Mouse (Mus musculus): ENCODE results near the gene Ptpn12. TPM values are rescaled to one million over a fixed set of nuclear protein-coding genes. Genes with fewer than 3 reads are reported as not detected.
A peak's percentile ranks its signal among the peaks of the same experiment; 100 is the strongest.

The Ptpn12 gene
- polyA plus RNA-seq, 1 experiment: 12.5 TPM

DNA sequence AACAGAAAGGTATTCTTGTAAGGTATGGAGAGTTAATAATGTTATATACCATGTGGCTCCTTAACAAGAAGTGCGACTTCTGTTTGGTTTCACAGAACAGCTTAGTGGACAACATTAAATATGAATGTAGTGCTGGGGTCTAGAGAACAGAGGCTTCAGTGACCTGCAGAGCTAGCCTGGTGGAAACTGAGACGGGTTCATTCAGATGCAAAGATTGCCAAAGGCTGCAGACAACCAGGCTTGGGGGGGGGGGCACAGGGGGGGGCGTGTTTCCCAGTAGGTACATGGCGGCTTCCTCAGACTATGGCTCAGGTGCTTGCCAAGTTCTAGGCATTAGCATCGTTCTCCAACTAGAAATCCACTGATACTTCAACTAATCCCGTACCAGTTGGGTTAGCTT lies 91.3 kb downstream of the Ptpn12 start:
- TF ChIP-seq POLR2A (IDR thresholded peaks at IDR 0.05; ENCODE audit: control insufficient read depth, low read depth, low read length): no peak
- TF ChIP-seq CTCF (IDR thresholded peaks at IDR 0.05; ENCODE audit: control insufficient read depth, insufficient read depth, insufficient replicate concordance, low read depth, low read length): no peak
- no peak overlapping the region for H3K4me3 ChIP-seq (ENCODE audit: control insufficient read depth, low read depth, low read length)
- H3K27me3 ChIP-seq (ENCODE audit: control insufficient read depth, insufficient read depth, low read length): no peaks in the 10 kb centered on the region
- peaks cover 4% of the 10 kb centered on the region for H3K4me1 ChIP-seq (ENCODE audit: control insufficient read depth, insufficient read depth, low read length)
- no peaks in the 10 kb centered on the region for H3K36me3 ChIP-seq (ENCODE audit: control insufficient read depth, insufficient read depth, low read length)
- no peak overlapping the region for H3K27ac ChIP-seq (ENCODE audit: control insufficient read depth, insufficient read depth, low read depth, low read length)

DNA sequence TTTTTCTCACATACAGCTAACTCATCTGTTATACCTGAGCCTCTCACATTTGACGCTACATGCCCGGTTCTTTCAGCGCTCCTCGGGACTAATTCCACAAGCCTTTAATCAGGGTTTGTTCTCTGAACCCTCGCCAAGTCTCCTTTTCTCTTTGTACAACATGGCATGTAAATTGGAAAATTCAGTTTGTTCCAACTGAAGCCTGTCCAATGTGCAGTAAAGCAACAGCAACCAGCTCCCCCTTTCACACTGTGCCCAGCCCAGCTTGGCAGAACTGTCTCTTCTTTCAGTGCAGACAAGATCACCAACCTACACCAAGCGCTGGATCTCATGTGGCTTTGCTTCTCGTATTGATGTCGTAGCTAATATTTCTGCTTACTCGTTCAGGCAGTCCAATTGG lies 92.4 kb downstream of the Ptpn12 start:
- peaks cover 4% of the 10 kb centered on the region for H3K4me1 ChIP-seq (ENCODE audit: control insufficient read depth, insufficient read depth, low read length)
- H3K4me3 ChIP-seq (ENCODE audit: control insufficient read depth, low read depth, low read length): no peak overlapping the region
- H3K36me3 ChIP-seq (ENCODE audit: control insufficient read depth, insufficient read depth, low read length): no peaks in the 10 kb centered on the region
- TF ChIP-seq CTCF (IDR thresholded peaks at IDR 0.05; ENCODE audit: control insufficient read depth, insufficient read depth, insufficient replicate concordance, low read depth, low read length) (no peak), POLR2A (IDR thresholded peaks at IDR 0.05; ENCODE audit: control insufficient read depth, low read depth, low read length) (no peak)
- no peaks in the 10 kb centered on the region for H3K27me3 ChIP-seq (ENCODE audit: control insufficient read depth, insufficient read depth, low read length)
- H3K27ac ChIP-seq (ENCODE audit: control insufficient read depth, insufficient read depth, low read depth, low read length): no peak overlapping the region

DNA sequence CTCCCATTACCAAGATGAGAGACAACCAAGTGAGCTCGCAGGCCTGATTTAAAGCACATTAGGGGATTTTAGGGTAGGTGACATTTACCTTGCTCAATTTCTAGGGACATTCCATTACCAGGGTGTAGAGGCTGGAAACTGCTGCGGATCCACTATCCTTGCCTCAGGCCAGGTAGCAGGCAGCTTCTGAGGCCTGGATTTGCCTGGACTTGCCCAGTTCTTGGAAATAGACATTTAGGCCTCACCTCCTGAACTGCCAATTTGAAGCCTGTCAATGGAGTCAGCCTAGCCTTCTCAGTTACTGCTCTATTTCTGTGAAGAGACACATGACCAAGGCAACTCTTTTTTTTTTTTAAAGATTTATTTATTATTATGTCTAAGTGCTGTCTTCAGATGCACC lies 94.8 kb downstream of the Ptpn12 start:
- H3K4me1 ChIP-seq (ENCODE audit: control insufficient read depth, insufficient read depth, low read length): no peaks in the 10 kb centered on the region
- no peaks in the 10 kb centered on the region for H3K27me3 ChIP-seq (ENCODE audit: control insufficient read depth, insufficient read depth, low read length)
- H3K27ac ChIP-seq (ENCODE audit: control insufficient read depth, insufficient read depth, low read depth, low read length): no peak overlapping the region
- H3K36me3 ChIP-seq (ENCODE audit: control insufficient read depth, insufficient read depth, low read length): no peaks in the 10 kb centered on the region
- H3K4me3 ChIP-seq (ENCODE audit: control insufficient read depth, low read depth, low read length): no peak overlapping the region
- no peak for TF ChIP-seq CTCF (IDR thresholded peaks at IDR 0.05; ENCODE audit: control insufficient read depth, insufficient read depth, insufficient replicate concordance, low read depth, low read length)
- TF ChIP-seq POLR2A (IDR thresholded peaks at IDR 0.05; ENCODE audit: control insufficient read depth, low read depth, low read length): no peak

DNA sequence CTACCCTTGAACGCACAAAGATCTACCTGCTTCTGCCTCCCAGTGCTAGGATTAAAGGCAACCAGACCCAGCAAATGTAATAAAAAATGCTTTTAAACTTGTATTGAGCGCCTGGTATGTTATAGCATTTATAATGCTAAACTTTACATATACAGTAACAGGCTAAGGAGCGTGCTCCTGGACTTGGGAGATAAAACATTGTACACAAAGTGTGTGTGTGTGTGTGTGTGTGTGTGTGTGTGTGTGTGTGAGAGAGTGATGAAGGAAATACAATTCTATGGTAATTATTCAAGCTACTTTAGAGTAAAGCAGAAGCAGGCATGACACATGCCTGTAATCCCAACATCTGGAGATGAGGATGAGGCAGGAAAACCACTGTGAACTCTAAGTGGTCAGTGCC lies 99.4 kb downstream of the Ptpn12 start, which contains the start of gene Rsbn1l:
Gene Rsbn1l, minus strand, starts transcription at position 101 of the 400 bp plus-strand sequence.
- Histone ChIP-seq H3K4me1 (ENCODE audit: control insufficient read depth, insufficient read depth, low read length) (no peaks in the 10 kb centered on the region; the same call in 1 of the 2 replicates), H3K4me3 (ENCODE audit: control insufficient read depth, low read depth, low read length) (no peak within 1 kb of the TSS), H3K27me3 (ENCODE audit: control insufficient read depth, insufficient read depth, low read length) (no peaks in the 10 kb centered on the region), H3K36me3 (ENCODE audit: control insufficient read depth, insufficient read depth, low read length) (no peaks in the 10 kb centered on the region), H3K27ac (ENCODE audit: control insufficient read depth, insufficient read depth, low read depth, low read length) (no peak within 1 kb of the TSS)
- TF ChIP-seq POLR2A (IDR thresholded peaks at IDR 0.05; ENCODE audit: control insufficient read depth, low read depth, low read length) (no peak), CTCF (IDR thresholded peaks at IDR 0.05; ENCODE audit: control insufficient read depth, insufficient read depth, insufficient replicate concordance, low read depth, low read length) (no peak)

DNA sequence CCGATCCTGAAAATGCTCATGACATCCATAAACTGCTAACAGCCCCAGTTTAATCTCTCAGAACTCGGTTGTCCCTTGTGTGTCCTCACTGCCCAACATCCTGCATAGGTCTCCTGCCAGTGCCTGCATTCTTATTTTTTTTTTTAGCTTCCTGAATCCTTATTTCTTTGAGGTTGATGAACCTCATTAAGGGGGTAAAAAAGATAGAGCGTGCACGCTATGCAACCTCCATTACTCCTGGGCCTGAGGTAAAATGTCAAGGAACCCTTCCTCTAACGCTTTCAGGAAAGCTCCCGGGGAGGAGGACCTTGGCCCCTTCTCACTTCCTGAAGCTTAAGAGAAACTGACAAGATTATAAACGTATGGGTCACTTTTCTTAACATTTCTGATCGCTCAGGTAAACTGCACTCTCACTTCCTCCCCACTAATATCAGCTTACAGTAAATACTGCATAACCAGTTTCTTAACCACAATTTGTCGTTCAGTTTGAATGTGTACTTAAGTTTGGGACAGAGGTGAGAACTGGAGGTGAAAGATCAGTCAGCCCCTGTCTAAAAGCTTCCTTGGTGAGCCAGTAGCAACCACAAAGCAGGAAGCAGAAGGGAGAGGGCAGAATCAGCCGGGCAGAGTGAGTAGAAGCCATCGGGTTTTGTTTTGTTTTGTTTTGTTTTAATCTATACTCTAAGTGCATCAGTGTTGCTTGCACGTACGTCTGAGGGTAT lies 100.4 kb downstream of the Ptpn12 start:
- TF ChIP-seq CTCF (IDR thresholded peaks at IDR 0.05; ENCODE audit: control insufficient read depth, insufficient read depth, insufficient replicate concordance, low read depth, low read length) (no peak), POLR2A (IDR thresholded peaks at IDR 0.05; ENCODE audit: control insufficient read depth, low read depth, low read length) (no peak)
- no peaks in the 10 kb centered on the region for H3K36me3 ChIP-seq (ENCODE audit: control insufficient read depth, insufficient read depth, low read length)
- no peak overlapping the region for H3K27ac ChIP-seq (ENCODE audit: control insufficient read depth, insufficient read depth, low read depth, low read length)
- H3K27me3 ChIP-seq (ENCODE audit: control insufficient read depth, insufficient read depth, low read length): no peaks in the 10 kb centered on the region
- peaks cover 2% of the 10 kb centered on the region for H3K4me1 ChIP-seq (ENCODE audit: control insufficient read depth, insufficient read depth, low read length)
- H3K4me3 ChIP-seq (ENCODE audit: control insufficient read depth, low read depth, low read length): no peak overlapping the region

DNA sequence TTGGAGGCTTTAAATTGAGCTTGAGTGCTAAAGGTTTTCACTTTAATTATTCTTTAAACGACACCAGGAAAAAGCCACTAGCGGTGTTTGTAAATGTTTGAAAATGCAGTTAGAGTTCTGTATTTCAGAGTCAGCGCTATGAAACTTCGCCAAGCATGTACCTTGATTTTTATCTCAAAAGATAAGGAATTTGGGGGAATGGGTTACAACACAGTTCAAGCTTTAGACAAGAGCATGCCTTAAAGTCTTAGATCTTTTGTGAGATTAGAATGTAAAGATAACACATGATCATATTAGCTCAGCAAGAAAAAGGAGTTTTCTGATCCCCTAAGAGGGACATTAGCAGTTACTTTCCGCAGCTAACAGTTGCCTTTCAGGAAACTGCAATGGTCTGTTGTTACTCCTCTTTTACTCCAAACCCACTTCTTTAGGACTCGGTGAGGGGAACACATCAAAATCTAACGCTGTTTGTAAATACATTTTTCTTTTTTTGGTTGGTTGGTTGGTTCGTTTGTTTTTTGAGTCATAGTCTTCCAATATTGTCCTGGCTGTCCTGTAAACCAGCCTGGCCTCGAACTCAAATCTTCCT lies 103.3 kb downstream of the Ptpn12 start:
- no peak for TF ChIP-seq CTCF (IDR thresholded peaks at IDR 0.05; ENCODE audit: control insufficient read depth, insufficient read depth, insufficient replicate concordance, low read depth, low read length)
- no peak for TF ChIP-seq POLR2A (IDR thresholded peaks at IDR 0.05; ENCODE audit: control insufficient read depth, low read depth, low read length)
- H3K27ac ChIP-seq (ENCODE audit: control insufficient read depth, insufficient read depth, low read depth, low read length): no peak overlapping the region

DNA sequence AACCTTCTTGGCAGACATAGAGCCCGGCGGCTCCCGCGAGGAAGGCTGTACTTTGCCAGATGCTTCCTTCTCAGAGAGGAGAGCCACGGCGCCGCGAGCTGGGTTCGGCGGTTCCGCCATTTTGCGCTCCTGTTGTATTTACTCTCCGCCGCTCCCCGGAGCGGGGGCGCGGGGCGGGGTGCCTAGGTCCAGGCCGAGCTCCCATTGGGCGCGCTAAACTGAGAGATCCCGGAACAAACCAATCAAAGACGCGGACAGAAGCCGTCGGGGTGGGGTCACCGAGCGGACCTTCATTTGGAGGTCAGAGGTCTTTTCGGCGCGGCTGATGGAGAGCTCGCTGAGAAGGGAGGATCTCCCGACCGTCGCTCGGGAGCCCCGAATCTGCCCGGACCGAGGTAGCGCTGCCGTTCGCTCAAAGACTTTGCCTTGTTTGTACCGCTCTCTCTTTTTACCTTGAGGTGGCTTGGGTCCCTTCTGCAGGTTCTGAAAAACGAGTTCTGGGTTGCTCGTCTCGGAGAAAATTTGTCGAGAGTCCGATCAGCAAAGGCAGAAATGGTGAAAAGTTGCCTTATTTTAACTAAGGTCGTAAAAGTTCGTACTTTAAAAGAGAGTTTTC lies 103.9 kb downstream of the Ptpn12 start:
- TF ChIP-seq POLR2A (IDR thresholded peaks at IDR 0.05; ENCODE audit: control insufficient read depth, low read depth, low read length) (peak; percentile 78), CTCF (IDR thresholded peaks at IDR 0.05; ENCODE audit: control insufficient read depth, insufficient read depth, insufficient replicate concordance, low read depth, low read length) (no peak)
- peak overlapping the region; percentile 96 for H3K4me3 ChIP-seq (ENCODE audit: control insufficient read depth, low read depth, low read length)

More for the DNA sequence above, 103.3 kb downstream of the Ptpn12 start:
- peaks cover 2% of the 10 kb centered on the region for H3K4me1 ChIP-seq (ENCODE audit: control insufficient read depth, insufficient read depth, low read length)
- peak overlapping the region; percentile 96; the same call in 1 of the 2 replicates for H3K4me3 ChIP-seq (ENCODE audit: control insufficient read depth, low read depth, low read length)
- H3K36me3 ChIP-seq (ENCODE audit: control insufficient read depth, insufficient read depth, low read length): no peaks in the 10 kb centered on the region
- H3K27me3 ChIP-seq (ENCODE audit: control insufficient read depth, insufficient read depth, low read length): no peaks in the 10 kb centered on the region

More for the DNA sequence above, 103.9 kb downstream of the Ptpn12 start:
- H3K36me3 ChIP-seq (ENCODE audit: control insufficient read depth, insufficient read depth, low read length): no peaks in the 10 kb centered on the region
- no peaks in the 10 kb centered on the region for H3K27me3 ChIP-seq (ENCODE audit: control insufficient read depth, insufficient read depth, low read length)
- peak overlapping the region; percentile 96 for H3K27ac ChIP-seq (ENCODE audit: control insufficient read depth, insufficient read depth, low read depth, low read length)
- peaks cover 2% of the 10 kb centered on the region for H3K4me1 ChIP-seq (ENCODE audit: control insufficient read depth, insufficient read depth, low read length)
